Mouse (Mus musculus) granulocyte monocyte progenitor cell, adult 5-6 weeks (primary cell): ENCODE results near the gene Itgav. TPM values are rescaled to one million over a fixed set of nuclear protein-coding genes. Genes with fewer than 3 reads are reported as not detected.
"Not testable (repeated sequence)": the region's sequence is repeated elsewhere in the genome, so short reads cannot be mapped to it uniquely, and the experiment has no call there.

Experiments used
- ATAC-seq: replicated peaks from 2 replicates; pipeline ENCODE4 v1.8.0; 2016; ENCODE audit warnings: mild to moderate bottlenecking, moderate TSS enrichment, inconsistent platforms; ENCODE audit not compliant: poor library complexity, severe bottlenecking
- total RNA-seq, 2 experiments: library from RNA; stranded (forward) in 1 of 2; stranded (reverse) in 1 of 2; fragments of 200-712, 200-1000 nt in 1 of 2; fragments of >200 nt in 1 of 2; fragmentation: Nextera tagmentation in 1 of 2; gene quantifications; 2 replicates each; pipeline ENCODE4 v1.2.3; 2014 to 2017

Gene Itgav
- total RNA-seq, 2 experiments from 2014 or later = 16.4 to 33.3 TPM

- no peak for ATAC-seq
Observed at GRCm38 (mm10) chr2:83709896-83710524, 14.2 kb upstream of the Itgav start.

GRCm38 (mm10) chr2:83713281-83713680, 10.9 kb upstream of the Itgav start:
- ATAC-seq = not testable (repeated sequence)

- no peak for ATAC-seq
Observed at GRCm38 (mm10) chr2:83713946-83714345, 10.3 kb upstream of the Itgav start.

DNA sequence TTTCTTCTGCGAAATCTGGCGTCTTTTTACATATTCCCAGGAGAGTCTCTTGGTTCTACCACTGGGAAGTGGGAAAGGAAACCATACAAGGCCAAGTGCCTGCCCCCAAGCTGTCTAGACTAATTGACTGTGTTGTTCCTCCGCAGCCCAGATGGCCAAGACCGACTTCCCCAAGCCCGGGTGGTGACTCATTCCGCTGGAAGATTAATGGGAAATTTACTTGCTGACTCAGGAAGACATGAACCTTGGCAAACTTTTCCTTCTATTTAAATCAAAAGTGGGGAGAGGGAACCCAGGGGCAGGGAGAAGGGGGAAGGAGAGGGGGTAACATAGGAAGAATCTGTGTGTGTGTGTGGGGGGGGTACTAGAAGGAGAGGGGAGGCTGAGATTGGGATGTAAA, 9.4 kb upstream of the Itgav start:
- peak; percentile 72 for ATAC-seq

- no peak for ATAC-seq
Observed at GRCm38 (mm10) chr2:83718341-83718740, 5.9 kb upstream of the Itgav start.

GRCm38 (mm10) chr2:83721635-83722034, 2.6 kb upstream of the Itgav start:
- no peak for ATAC-seq

- no peak for ATAC-seq
Observed at GRCm38 (mm10) chr2:83722936-83723335, 1.3 kb upstream of the Itgav start.

DNA sequence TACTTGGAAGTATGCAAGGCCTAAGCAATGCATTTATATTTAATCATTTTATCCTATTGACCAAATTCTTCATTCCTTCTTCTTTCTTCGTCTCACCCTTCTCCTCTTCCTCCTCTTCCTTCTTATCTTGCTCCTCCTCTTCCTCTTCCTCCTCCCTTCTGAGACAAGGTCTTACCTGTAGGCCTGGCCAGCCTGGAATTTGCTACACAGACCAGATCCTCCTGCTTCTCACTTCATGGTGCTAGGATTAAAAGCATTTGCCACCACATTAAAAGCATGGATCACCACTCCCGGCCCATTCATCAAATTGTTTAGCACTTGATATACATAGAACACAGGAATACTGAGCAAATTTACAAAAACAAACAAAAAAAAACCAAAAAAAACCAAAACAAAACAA, 851 bp upstream of the Itgav start:
- ATAC-seq = no peak

DNA sequence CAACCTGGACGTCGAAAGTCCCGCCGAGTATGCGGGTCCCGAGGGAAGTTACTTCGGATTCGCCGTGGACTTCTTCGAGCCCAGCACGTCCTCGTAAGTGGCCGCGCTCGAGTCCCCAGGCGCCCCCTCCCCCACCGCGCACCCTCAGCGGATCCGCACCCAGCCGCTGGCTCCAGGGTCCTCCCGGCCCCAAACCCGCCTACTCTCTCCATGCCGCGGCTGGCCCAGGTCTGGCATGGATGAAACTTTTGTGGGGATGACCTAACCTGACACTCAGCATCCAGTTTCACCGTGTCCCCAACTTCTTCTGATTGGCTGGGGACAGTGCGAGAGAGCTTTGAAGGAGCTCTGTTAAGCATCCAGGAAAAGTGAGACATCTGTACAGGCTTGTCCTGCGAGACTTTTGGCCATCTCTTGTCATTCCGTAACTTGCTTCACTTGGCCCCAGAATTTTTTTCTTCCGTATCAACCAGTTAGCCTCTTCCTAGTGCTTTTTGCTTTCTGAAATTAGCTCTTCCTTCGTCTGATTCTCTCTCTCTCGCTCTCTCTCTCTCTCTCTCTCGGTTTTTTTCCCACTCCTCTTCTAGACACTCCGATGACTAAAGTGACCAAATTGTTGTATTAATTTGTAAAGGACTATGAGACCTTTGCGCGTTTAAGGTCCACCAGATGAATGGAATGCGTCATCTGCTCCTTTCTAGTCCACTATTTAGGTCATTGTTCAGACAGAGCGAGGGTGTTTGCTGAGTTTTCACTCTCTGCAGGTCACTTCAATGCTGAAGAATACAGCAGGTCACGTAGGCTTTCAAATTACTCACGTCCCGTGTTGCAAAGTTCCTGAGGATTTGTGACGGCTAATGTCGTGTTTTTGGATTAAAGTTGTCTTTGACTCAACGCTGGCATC, 882 bp downstream of the Itgav start:
- peak; percentile 38 for ATAC-seq

DNA sequence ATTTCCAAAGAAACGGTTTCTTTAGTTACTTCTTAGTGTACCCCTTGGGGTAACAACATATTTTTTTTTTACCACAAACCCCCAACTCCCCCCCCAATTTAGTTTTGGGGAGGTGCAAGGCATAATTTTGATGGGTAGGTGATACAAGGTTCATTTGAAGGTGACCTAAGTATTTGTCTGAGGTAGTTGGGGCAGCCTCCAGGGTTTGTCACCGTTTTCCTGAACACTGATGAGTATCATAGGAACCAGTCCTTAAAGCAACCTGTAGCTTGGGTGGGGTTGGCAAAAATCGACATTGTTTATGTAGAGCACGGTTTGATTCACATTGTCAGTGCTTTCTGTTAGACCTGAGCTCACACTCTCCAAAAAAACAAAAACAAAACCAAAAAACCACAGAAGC, 1.6 kb downstream of the Itgav start:
- no peak for ATAC-seq

GRCm38 (mm10) chr2:83728238-83728682, 4.1 kb downstream of the Itgav start:
- ATAC-seq = no peak

- peak; percentile 67 for ATAC-seq
Observed at GRCm38 (mm10) chr2:83729339-83729738, 5.1 kb downstream of the Itgav start.

DNA sequence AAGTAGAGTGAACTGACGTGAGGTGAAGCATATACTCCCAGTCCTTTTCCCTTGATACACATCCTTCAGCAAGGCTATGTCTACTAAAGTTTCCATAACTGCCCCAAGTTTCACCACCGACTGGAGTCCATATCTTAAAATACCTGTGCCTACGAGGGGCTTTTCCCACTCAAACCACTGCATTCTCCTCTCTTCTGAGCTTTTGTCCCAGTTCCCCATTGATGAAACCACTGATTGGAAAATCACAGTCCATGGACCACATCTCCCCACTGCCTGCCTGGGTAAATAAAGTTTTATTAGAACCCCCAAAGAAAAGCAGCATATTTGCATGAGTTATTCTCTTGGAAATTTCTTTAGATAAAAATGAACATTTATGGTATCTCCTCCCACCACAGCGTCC, 8.7 kb downstream of the Itgav start:
- ATAC-seq = no peak

- ATAC-seq = 0 out of 2 replicates have a peak, but pooled peaks have one; percentile 13
Observed at GRCm38 (mm10) chr2:83733981-83734393, 9.8 kb downstream of the Itgav start.

DNA sequence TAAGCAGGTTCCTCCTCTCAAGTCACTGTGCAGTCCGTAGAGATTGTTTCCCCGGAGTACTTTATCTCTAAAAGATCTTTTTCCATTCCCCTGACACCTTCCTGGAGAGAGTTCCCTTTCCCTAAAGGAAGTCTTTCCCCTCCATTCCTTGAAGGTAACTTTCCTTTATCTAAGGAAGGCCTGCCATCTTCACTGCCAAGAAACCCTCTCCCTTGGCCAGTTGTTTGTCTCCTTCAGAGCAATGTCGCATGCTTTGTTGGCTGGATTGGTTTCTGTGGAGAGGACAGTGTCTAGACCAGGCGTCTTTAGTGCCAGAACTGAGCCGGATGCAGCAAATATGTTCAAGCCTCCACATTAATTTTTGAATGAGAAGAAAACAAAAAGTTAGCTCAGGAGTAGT, 11.1 kb downstream of the Itgav start:
- no peak for ATAC-seq

DNA sequence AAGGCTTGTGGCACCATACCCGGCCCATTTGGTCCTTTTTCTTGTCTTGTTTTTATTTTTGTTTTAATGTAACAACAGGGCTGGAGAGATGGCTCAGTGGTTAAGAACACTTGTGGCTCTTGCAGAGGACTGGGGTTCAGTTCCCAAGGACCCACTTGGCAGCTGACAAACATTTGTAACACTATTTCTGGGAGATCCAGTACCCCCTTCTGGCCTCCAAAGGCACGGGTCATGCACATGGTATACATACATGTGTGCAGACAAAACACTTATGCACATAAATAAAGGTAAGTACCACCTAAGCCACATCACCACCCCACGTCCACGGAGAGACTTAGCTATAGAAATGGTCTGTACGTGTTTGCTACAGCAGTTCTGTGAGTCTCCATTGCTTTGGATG, 12.6 kb downstream of the Itgav start:
- no peak for ATAC-seq

GRCm38 (mm10) chr2:83738586-83739251, 14.5 kb downstream of the Itgav start:
- ATAC-seq = no peak

GRCm38 (mm10) chr2:83739461-83740124, 15.4 kb downstream of the Itgav start:
- ATAC-seq = peak; percentile 47

DNA sequence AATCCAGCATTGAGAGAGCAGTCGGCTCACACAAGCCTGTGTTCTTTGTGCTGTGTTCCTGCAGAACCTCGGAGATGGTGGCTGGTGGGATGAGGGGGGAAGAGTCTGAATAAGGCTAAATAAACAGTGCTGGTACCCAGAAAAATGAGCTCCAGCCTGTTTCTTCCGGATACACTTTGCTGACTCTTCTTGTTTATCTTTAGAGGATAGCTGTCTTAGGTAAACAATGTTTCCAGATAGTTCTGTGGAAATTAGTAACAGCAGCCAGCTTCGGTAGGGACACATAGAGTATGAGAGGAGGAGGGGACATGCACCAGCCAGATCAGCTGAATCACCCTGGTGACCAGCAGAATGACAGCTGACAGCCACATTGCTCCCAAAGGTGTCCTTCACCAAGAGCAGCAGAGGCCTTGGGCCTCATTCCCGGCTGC, 16.4 kb downstream of the Itgav start:
- ATAC-seq = no peak

DNA sequence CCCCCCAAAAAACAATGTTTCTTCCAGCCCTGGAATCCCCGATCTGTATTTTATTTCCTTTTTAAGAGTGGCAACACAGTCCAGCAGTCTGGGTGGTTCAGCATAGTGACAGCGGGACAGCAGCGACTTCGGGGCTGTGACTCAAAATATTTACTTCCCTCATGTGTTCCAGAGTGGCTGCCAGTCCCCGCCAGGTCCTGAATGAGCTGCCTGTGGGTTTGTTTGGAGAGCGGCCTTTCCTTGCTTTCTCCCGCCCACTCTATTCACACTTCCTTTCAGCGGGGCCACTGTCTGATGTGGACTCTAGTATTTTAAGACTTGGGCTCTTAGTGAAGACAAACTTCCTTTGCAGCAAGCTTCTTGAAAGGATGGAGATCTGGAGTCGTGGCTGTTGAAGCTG, 18.0 kb downstream of the Itgav start:
- peak; percentile 64 for ATAC-seq
